Mouse (Mus musculus) heart, embryonic 16.5 days (tissue): ENCODE measurements around the gene Ddost. TPM values are rescaled to one million over a fixed set of nuclear protein-coding genes. Genes with fewer than 3 reads are reported as not detected.

ENCODE experiments used
- ATAC-seq: fragments of 200-750 bp; cut with Nextera tagmentation; replicated peaks from 2 replicates; pipeline ENCODE4 v1.8.0; 2017; ENCODE audit warnings: moderate number of reproducible peaks; ENCODE audit not compliant: insufficient read depth, low FRiP score; ENCODE audit errors: extremely low read depth
- H3K27ac ChIP-seq: fragments of 300-500 bp; sonication (generic); 2 replicates; pipeline ENCODE4 v1.5.1; 2014; ENCODE audit warnings: mild to moderate bottlenecking, low read length, control low read depth, moderate library complexity
- H3K27me3 ChIP-seq: fragments of 300-500 bp; sonication (generic); 2 replicates; pipeline ENCODE4 v1.6.1; 2014; ENCODE audit warnings: low read length, mixed read lengths; ENCODE audit not compliant: control insufficient read depth, insufficient read depth
- H3K36me3 ChIP-seq: fragments of 300-500 bp; sonication (generic); 2 replicates; pipeline ENCODE4 v1.6.1; 2014; ENCODE audit not compliant: control insufficient read depth, insufficient read depth
- H3K4me1 ChIP-seq: fragments of 300-500 bp; sonication (generic); 2 replicates; pipeline ENCODE4 v1.6.1; 2014; ENCODE audit warnings: low read length, mixed read lengths; ENCODE audit not compliant: control insufficient read depth, insufficient read depth
- H3K4me2 ChIP-seq: fragments of 300-500 bp; sonication (generic); 2 replicates; pipeline ENCODE4 v1.6.1; 2014; ENCODE audit warnings: low read depth, mild to moderate bottlenecking, control low read depth, low read length
- H3K4me3 ChIP-seq: fragments of 300-500 bp; sonication (generic); 2 replicates; pipeline ENCODE4 v1.5.1; 2014; ENCODE audit warnings: mild to moderate bottlenecking, control low read depth, low read length
- H3K9ac ChIP-seq: fragments of 300-500 bp; sonication (generic); 2 replicates; pipeline ENCODE4 v1.6.1; 2014; ENCODE audit warnings: low read length, control low read depth
- H3K9me3 ChIP-seq: fragments of 300-500 bp; sonication (generic); replicated peaks from 2 replicates; pipeline ENCODE4 v1.6.1; 2016; ENCODE audit warnings: low read length; ENCODE audit not compliant: control insufficient read depth
- WGBS: fragments of 180-500 bp; shearing (Covaris S2); extraction: QIAGEN DNeasy Blood & Tissue Kit; methylation state at CpG from one replicate; pipeline ENCODE4 v1.1.7; 2014; 5-methylcytosine and 5-hydroxymethylcytosine counted together
- polyA plus RNA-seq: library from polyadenylated mRNA; unstranded; fragments of >200 nt; fragmentation: Nextera tagmentation; extraction: Ambion mirVana; gene quantifications from 2 replicates; pipeline ENCODE4 v1.2.1, GENCODE M21; 2015

Gene Ddost
- polyA plus RNA-seq, 1 experiment from 2014 or later = 247 TPM

GRCm38 (mm10) chr4:138282834-138283233 lies 21.7 kb upstream of the Ddost start:
- Histone ChIP-seq H3K27me3 (no peaks in the 10 kb centered on the region), H3K27ac (no peak overlapping the region), H3K9ac (no peak overlapping the region), H3K4me1 (no peaks in the 10 kb centered on the region), H3K4me2 (no peak overlapping the region), H3K4me3 (no peak overlapping the region), H3K36me3 (no peaks in the 10 kb centered on the region), H3K9me3 (no peaks in the 10 kb centered on the region)
- peak; percentile 38 for ATAC-seq
- WGBS = 26% methylated on average over 4 of the region's 4 CpGs

- 80% methylated on average over 12 of the region's 12 CpGs for WGBS
- Histone ChIP-seq H3K4me2 (no peak overlapping the region), H3K36me3 (no peaks in the 10 kb centered on the region), H3K9me3 (no peaks in the 10 kb centered on the region), H3K9ac (no peak overlapping the region), H3K4me1 (no peaks in the 10 kb centered on the region), H3K27me3 (no peaks in the 10 kb centered on the region), H3K4me3 (no peak overlapping the region), H3K27ac (no peak overlapping the region)
- ATAC-seq = no peak
Observed at GRCm38 (mm10) chr4:138286411-138286810, 18.1 kb upstream of the Ddost start.

- no peaks in the 10 kb centered on the region for H3K27me3 ChIP-seq
- H3K4me3 ChIP-seq = no peak overlapping the region
- no peaks in the 10 kb centered on the region for H3K36me3 ChIP-seq
- 75% methylated on average over 7 of the region's 7 CpGs for WGBS
- H3K9ac ChIP-seq = no peak overlapping the region
- no peak overlapping the region for H3K27ac ChIP-seq
- no peaks in the 10 kb centered on the region for H3K4me1 ChIP-seq
- H3K4me2 ChIP-seq = no peak overlapping the region
- ATAC-seq = no peak
- H3K9me3 ChIP-seq = no peaks in the 10 kb centered on the region
Observed at GRCm38 (mm10) chr4:138288691-138289090, 15.8 kb upstream of the Ddost start.

GRCm38 (mm10) chr4:138292028-138292427 lies 12.5 kb upstream of the Ddost start:
- Histone ChIP-seq H3K36me3 (no peaks in the 10 kb centered on the region), H3K27ac (no peak overlapping the region), H3K4me3 (no peak overlapping the region), H3K27me3 (no peaks in the 10 kb centered on the region), H3K4me1 (no peaks in the 10 kb centered on the region), H3K9me3 (no peaks in the 10 kb centered on the region), H3K4me2 (no peak overlapping the region), H3K9ac (no peak overlapping the region)
- no peak for ATAC-seq
- 83% methylated on average over 13 of the region's 13 CpGs for WGBS

- ATAC-seq = no peak
- no peak overlapping the region for H3K9ac ChIP-seq
- no peak overlapping the region for H3K27ac ChIP-seq
- no peak overlapping the region for H3K4me2 ChIP-seq
- WGBS = 77% methylated on average over 18 of the region's 18 CpGs
- H3K4me3 ChIP-seq = no peak overlapping the region
- no peaks in the 10 kb centered on the region for H3K36me3 ChIP-seq
- no peaks in the 10 kb centered on the region for H3K9me3 ChIP-seq
- no peaks in the 10 kb centered on the region for H3K27me3 ChIP-seq
- no peaks in the 10 kb centered on the region for H3K4me1 ChIP-seq
Observed at GRCm38 (mm10) chr4:138293261-138293948, 11.1 kb upstream of the Ddost start.

- no peak for ATAC-seq
- 74% methylated on average over 11 of the region's 14 CpGs for WGBS
- Histone ChIP-seq H3K9me3 (no peaks in the 10 kb centered on the region), H3K27me3 (no peaks in the 10 kb centered on the region), H3K4me1 (no peaks in the 10 kb centered on the region), H3K4me3 (no peak overlapping the region), H3K27ac (no peak overlapping the region), H3K9ac (no peak overlapping the region), H3K36me3 (no peaks in the 10 kb centered on the region), H3K4me2 (no peak overlapping the region)
Observed at GRCm38 (mm10) chr4:138293949-138294550, 10.5 kb upstream of the Ddost start.

- Histone ChIP-seq H3K27ac (no peak overlapping the region), H3K4me2 (no peak overlapping the region), H3K27me3 (no peaks in the 10 kb centered on the region), H3K9me3 (no peaks in the 10 kb centered on the region), H3K9ac (no peak overlapping the region), H3K4me3 (no peak overlapping the region), H3K4me1 (peaks cover 12% of the 10 kb centered on the region), H3K36me3 (no peaks in the 10 kb centered on the region)
- ATAC-seq = no peak
- 74% methylated on average over 10 of the region's 10 CpGs for WGBS
Observed at GRCm38 (mm10) chr4:138301271-138301780, 3.2 kb upstream of the Ddost start.

- Histone ChIP-seq H3K4me2 (no peak overlapping the region), H3K4me1 (peaks cover 12% of the 10 kb centered on the region), H3K4me3 (no peak overlapping the region), H3K9me3 (no peaks in the 10 kb centered on the region), H3K36me3 (no peaks in the 10 kb centered on the region), H3K27me3 (no peaks in the 10 kb centered on the region), H3K9ac (no peak overlapping the region), H3K27ac (no peak overlapping the region)
- ATAC-seq = no peak
- 89% methylated on average over 3 of the region's 3 CpGs for WGBS
Observed at GRCm38 (mm10) chr4:138303011-138303410, 1.5 kb upstream of the Ddost start.

- H3K4me1 ChIP-seq = peaks cover 12% of the 10 kb centered on the region
- peak overlapping the region; percentile 77 for H3K4me2 ChIP-seq
- H3K27ac ChIP-seq = peak overlapping the region; percentile 66
- H3K4me3 ChIP-seq = peak overlapping the region; percentile 71
- peaks cover 5% of the 10 kb centered on the region; the same call in 1 of the 2 replicates for H3K36me3 ChIP-seq
- H3K27me3 ChIP-seq = no peaks in the 10 kb centered on the region
- WGBS = 13% methylated on average over 18 of the region's 18 CpGs
- H3K9me3 ChIP-seq = no peaks in the 10 kb centered on the region
- no peak for ATAC-seq
- H3K9ac ChIP-seq = peak overlapping the region; percentile 72
Observed at GRCm38 (mm10) chr4:138303742-138304141, 788 bp upstream of the Ddost start.
